Comparison of ENCODE assay signal across 8 mouse cellular contexts in genomic region chr2:30902726-30903722, GRCm38 (mm10). TPM values are rescaled to one million over a fixed set of nuclear protein-coding genes. Genes with fewer than 3 reads are reported as not detected.
DNase-seq lines count a peak whose midpoint lies in the region; ATAC-seq lines count a peak whose summit lies in the region.

No protein-coding gene starts in this region.

- H3K9me3 ChIP-seq in heart, embryonic 12.5 days (replicated peaks): no peaks in the 10 kb centered on the region
- no peaks in the 10 kb centered on the region for H3K9me3 ChIP-seq in limb, embryonic 11.5 days (ENCODE audit: control insufficient read depth, low read length)
- H3K9me3 ChIP-seq in neural tube, embryonic 13.5 days: no peaks in the 10 kb centered on the region

- H3K4me2 ChIP-seq in heart, embryonic 12.5 days: peak overlapping the region; percentile 70
- H3K4me2 ChIP-seq in limb, embryonic 11.5 days (ENCODE audit: low read depth, severe bottlenecking): peak overlapping the region; percentile 83
- peak overlapping the region; percentile 61 for H3K4me2 ChIP-seq in neural tube, embryonic 13.5 days

- H3K4me3 ChIP-seq in heart, embryonic 12.5 days: peak overlapping the region; percentile 43
- H3K4me3 ChIP-seq in limb, embryonic 11.5 days (ENCODE audit: low read depth, low read length): peak overlapping the region; percentile 47
- peak overlapping the region; percentile 30 for H3K4me3 ChIP-seq in neural tube, embryonic 13.5 days

- H3K27ac ChIP-seq in heart, embryonic 12.5 days (ENCODE audit: poor library complexity, severe bottlenecking): no peak overlapping the region
- no peak overlapping the region for H3K27ac ChIP-seq in limb, embryonic 11.5 days (replicated peaks; ENCODE audit: low read depth, low read length)
- H3K27ac ChIP-seq in neural tube, embryonic 13.5 days (replicated peaks): no peak overlapping the region

- no peaks in the 10 kb centered on the region for H3K36me3 ChIP-seq in heart, embryonic 12.5 days
- no peaks in the 10 kb centered on the region for H3K36me3 ChIP-seq in limb, embryonic 11.5 days (ENCODE audit: control insufficient read depth, insufficient read depth, low read length)
- H3K36me3 ChIP-seq in neural tube, embryonic 13.5 days: no peaks in the 10 kb centered on the region

- 9% methylated on average over 36 of the region's 37 CpGs for WGBS in heart, embryonic 12.5 days
- WGBS in limb, embryonic 11.5 days: 10% methylated on average over 36 of the region's 37 CpGs
- 12% methylated on average over 35 of the region's 37 CpGs for WGBS in neural tube, embryonic 13.5 days

- peaks cover 21% of the 10 kb centered on the region; the same call in 1 of the 2 replicates for H3K27me3 ChIP-seq in heart, embryonic 12.5 days (replicated peaks)
- no peaks in the 10 kb centered on the region for H3K27me3 ChIP-seq in limb, embryonic 11.5 days (ENCODE audit: control insufficient read depth, insufficient read depth, low read length)
- peaks cover 24% of the 10 kb centered on the region for H3K27me3 ChIP-seq in neural tube, embryonic 13.5 days

- peak; percentile 41 to 50 for DNase-seq in cerebellum, postnatal 10 days
- peak; percentile 63 for DNase-seq in NIH3T3 (ENCODE audit: low read depth)
- DNase-seq in limb, embryonic 11.5 days (ENCODE audit: low spot score): peak; percentile 72
- no peak for DNase-seq in cerebellum, postnatal 4 days (ENCODE audit: low spot score in 2 of 2)
- DNase-seq in thymus, postnatal 10 days (ENCODE audit: low spot score in 2 of 2): no peak

- ATAC-seq in cerebellum, adult (ENCODE audit: insufficient number of reproducible peaks, low FRiP score, low TSS enrichment): no peak
- ATAC-seq in heart, embryonic 12.5 days (ENCODE audit: insufficient number of reproducible peaks, low FRiP score): peak; percentile 53; the same call in 1 of the 2 replicates
- peak; percentile 80 for ATAC-seq in limb, embryonic 11.5 days (ENCODE audit: insufficient number of reproducible peaks, low FRiP score, low TSS enrichment, low read depth)
- ATAC-seq in neural tube, embryonic 13.5 days (ENCODE audit: low read depth): peak; percentile 32; the same call in 1 of the 2 replicates

- H3K9ac ChIP-seq in heart, embryonic 12.5 days: peak overlapping the region; percentile 49
- H3K9ac ChIP-seq in limb, embryonic 11.5 days (ENCODE audit: low read length): peak overlapping the region; percentile 55
- peak overlapping the region; percentile 63 for H3K9ac ChIP-seq in neural tube, embryonic 13.5 days

- H3K4me1 ChIP-seq in heart, embryonic 12.5 days (replicated peaks): peaks cover 31% of the 10 kb centered on the region
- H3K4me1 ChIP-seq in limb, embryonic 11.5 days (ENCODE audit: control insufficient read depth, insufficient read depth, low read length): peaks cover 15% of the 10 kb centered on the region
- peaks cover 17% of the 10 kb centered on the region for H3K4me1 ChIP-seq in neural tube, embryonic 13.5 days (replicated peaks)

RNA-seq across cellular contexts. Expression of gene Ptges, which starts 26.6 kb away (rescaled TPM):
- polyA plus RNA-seq in heart, embryonic 12.5 days (2016; fragmentation: Nextera tagmentation; extraction: Ambion mirVana): 2.3 and 4.3 TPM in 2 replicates
- polyA plus RNA-seq in limb, embryonic 11.5 days (2014; fragmentation: Nextera tagmentation; extraction: Ambion mirVana): 7.9 and 10.3 TPM in 2 replicates
- polyA plus RNA-seq in neural tube, embryonic 13.5 days (2015; fragmentation: Nextera tagmentation; extraction: Ambion mirVana): 2.4 and 2.7 TPM in 2 replicates

RNA-seq across cellular contexts. Expression of gene Tor1b, which starts 49.7 kb away (rescaled TPM):
- polyA plus RNA-seq in heart, embryonic 12.5 days (2016; fragmentation: Nextera tagmentation; extraction: Ambion mirVana): 25.1 and 25.8 TPM in 2 replicates
- polyA plus RNA-seq in limb, embryonic 11.5 days (2014; fragmentation: Nextera tagmentation; extraction: Ambion mirVana): 26.3 and 28.1 TPM in 2 replicates
- 14.9 and 16.3 TPM in 2 replicates for polyA plus RNA-seq in neural tube, embryonic 13.5 days (2015; fragmentation: Nextera tagmentation; extraction: Ambion mirVana)

Comparison
In these comparisons a context has a peak if more than half of its experiments do, and no peak if none do; other contexts are left out.
1. DNase-seq: peak in cerebellum, postnatal 10 days (2 of 2), NIH3T3 (single experiment) and limb, embryonic 11.5 days (single experiment); none in cerebellum, postnatal 4 days (0 of 2) and thymus, postnatal 10 days (0 of 2).
2. Peak in every context shown above with its lines, with median percentiles within 50 percentile points of each other: H3K4me2 ChIP-seq, H3K4me3 ChIP-seq and H3K9ac ChIP-seq.